Mouse (Mus musculus) brain, adult 2 months (tissue): ENCODE data around the gene Cmklr1.

Experiments
- DNase-seq: peaks from one replicate; pipeline ENCODE4 v3.0.0; 2011; ENCODE audit warnings: low read depth, low spot score

Gene Cmklr1

GRCm38 (mm10) chr5:113654206-113654605 lies 4.0 kb upstream of the Cmklr1 start:
- no peak for DNase-seq

- DNase-seq = no peak
These were observed 2.0 kb upstream of the Cmklr1 start for GRCm38 (mm10) chr5:113652215-113652614.

GRCm38 (mm10) chr5:113648647-113649211 lies 1.5 kb downstream of the Cmklr1 start:
- DNase-seq = no peak

GRCm38 (mm10) chr5:113647141-113647540 lies 3.1 kb downstream of the Cmklr1 start:
- DNase-seq = peak; percentile 52

- peak; percentile 60 for DNase-seq
These were observed 5.7 kb downstream of the Cmklr1 start for GRCm38 (mm10) chr5:113644520-113644919.

GRCm38 (mm10) chr5:113643107-113643848 lies 6.9 kb downstream of the Cmklr1 start:
- peak; percentile 94 for DNase-seq

- DNase-seq = peak; percentile 52
These were observed 9.2 kb downstream of the Cmklr1 start for GRCm38 (mm10) chr5:113641066-113641465.

- DNase-seq = no peak
These were observed 11.1 kb downstream of the Cmklr1 start for GRCm38 (mm10) chr5:113639126-113639525.

GRCm38 (mm10) chr5:113638055-113638454 lies 12.2 kb downstream of the Cmklr1 start:
- DNase-seq = no peak

- peak; percentile 64 for DNase-seq
These were observed 12.6 kb downstream of the Cmklr1 start for GRCm38 (mm10) chr5:113637631-113638030.

- DNase-seq = no peak
These were observed 14.2 kb downstream of the Cmklr1 start for GRCm38 (mm10) chr5:113635861-113636565.

- DNase-seq = no peak
These were observed 15.2 kb downstream of the Cmklr1 start for GRCm38 (mm10) chr5:113634887-113635610.

GRCm38 (mm10) chr5:113634024-113634651 lies 16.1 kb downstream of the Cmklr1 start:
- peak; percentile 86 for DNase-seq

GRCm38 (mm10) chr5:113633037-113633714 lies 17.1 kb downstream of the Cmklr1 start:
- DNase-seq = no peak

- DNase-seq = no peak
These were observed 20.1 kb downstream of the Cmklr1 start for GRCm38 (mm10) chr5:113630116-113630515.

- DNase-seq = no peak
These were observed 21.0 kb downstream of the Cmklr1 start for GRCm38 (mm10) chr5:113629248-113629647.

GRCm38 (mm10) chr5:113627820-113628437 lies 22.3 kb downstream of the Cmklr1 start:
- DNase-seq = peak; percentile 74

GRCm38 (mm10) chr5:113626991-113627390 lies 23.2 kb downstream of the Cmklr1 start:
- DNase-seq = no peak

GRCm38 (mm10) chr5:113626352-113626751 lies 23.9 kb downstream of the Cmklr1 start:
- DNase-seq = no peak

GRCm38 (mm10) chr5:113625068-113625467 lies 25.2 kb downstream of the Cmklr1 start:
- DNase-seq = peak; percentile 57
